Comparison of ENCODE assay signal across 14 mouse cellular contexts in the genomic region with DNA sequence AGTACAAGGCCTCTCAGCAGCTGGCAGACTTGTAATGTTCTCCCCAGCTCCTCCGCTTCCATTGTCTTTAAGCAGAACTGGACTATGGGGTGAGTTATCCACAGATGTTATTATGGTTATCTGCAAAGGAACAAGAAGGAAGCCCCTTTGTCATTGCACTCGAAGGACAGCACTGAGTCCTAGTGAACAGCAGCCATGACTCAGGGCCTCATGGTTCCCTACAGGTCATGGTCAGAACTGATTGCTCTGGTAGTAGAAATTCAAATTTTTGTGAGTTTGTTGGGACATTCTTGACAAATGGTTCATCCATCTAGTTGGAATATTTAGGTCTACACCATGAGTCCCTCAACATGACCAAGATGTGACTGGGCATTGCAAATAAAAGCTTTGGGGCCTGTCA.
"Had no signal": no experiment of that assay in that cellular context is flagged by ENCODE, and none has a peak within 500 bp of the region (broad histone marks: within the 10 kb centered on the region; RNA-seq: fewer than 3 reads in every experiment).

No protein-coding gene starts in this region.

- H3K4me2 ChIP-seq: limb, embryonic 12.5 days; limb, embryonic 15.5 days; liver, embryonic 11.5 days; lung, embryonic 14.5 days had no signal

- H3K9ac ChIP-seq: limb, embryonic 12.5 days; limb, embryonic 15.5 days; liver, embryonic 14.5 days; liver, postnatal 0 days; lung, embryonic 14.5 days had no signal

- ATAC-seq: liver, postnatal 0 days; lung, postnatal 0 days had no signal

- H3K9me3 ChIP-seq: limb, embryonic 12.5 days; limb, embryonic 15.5 days had no signal

- H3K36me3 ChIP-seq: limb, embryonic 12.5 days; limb, embryonic 15.5 days had no signal

- H3K4me3 ChIP-seq: limb, embryonic 12.5 days; limb, embryonic 15.5 days had no signal

- H3K27me3 ChIP-seq: limb, embryonic 12.5 days; limb, embryonic 15.5 days had no signal

- DNase-seq: kidney, postnatal 25 days; left cerebral cortex, postnatal 4 days; liver, postnatal 0 days; lung, embryonic 14.5 days; midbrain, embryonic 14.5 days; thymus, adult 18-20 months; thymus, postnatal 36 days had no signal

- H3K27ac ChIP-seq: kidney, postnatal 0 days; limb, embryonic 12.5 days; limb, embryonic 15.5 days; liver, embryonic 14.5 days; macrophage had no signal
